In the genomic region with DNA sequence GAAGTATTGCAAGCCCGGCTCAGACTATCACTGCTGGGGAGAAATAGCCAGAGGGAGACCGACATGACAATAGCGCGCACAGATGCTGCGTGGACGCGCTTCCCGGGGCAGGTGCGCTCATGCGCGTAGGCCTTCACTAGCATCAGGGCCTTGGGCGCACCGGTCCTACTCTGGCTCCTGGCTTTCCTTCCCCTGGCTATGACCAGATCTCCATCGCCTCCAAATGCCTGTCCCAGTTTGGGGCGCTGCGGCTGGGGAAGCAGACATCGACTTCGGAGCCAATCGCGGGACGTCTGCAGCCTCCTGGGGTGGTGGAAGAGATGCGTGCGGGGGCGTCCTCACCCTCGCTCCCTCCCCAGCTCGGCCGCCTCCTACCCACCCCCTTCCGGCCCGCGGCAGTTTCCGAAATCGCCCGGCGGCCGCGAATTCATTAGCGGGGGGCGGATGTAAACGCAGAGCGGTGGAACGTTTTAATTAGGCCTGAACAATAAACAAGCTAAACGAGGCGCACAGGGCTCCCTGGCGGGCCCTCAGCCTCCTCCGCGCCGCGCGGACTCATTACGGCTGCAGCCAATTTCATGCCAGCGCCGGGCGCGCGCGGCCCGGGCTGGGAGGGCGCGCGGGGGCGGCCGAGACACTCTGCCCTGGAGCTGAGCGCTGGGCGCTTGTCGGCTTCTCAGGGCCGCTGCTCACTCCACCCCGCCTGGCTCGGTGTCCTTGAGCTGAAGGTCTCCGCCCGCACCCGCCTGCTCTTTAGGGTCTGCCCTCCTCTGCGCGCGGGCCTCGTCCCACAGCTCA, we compare ENCODE assay signal across 8 mouse cellular contexts. TPM values are rescaled to one million over a fixed set of nuclear protein-coding genes. Genes with fewer than 3 reads are reported as not detected.
DNase-seq lines count a peak whose midpoint lies in the region; ATAC-seq lines count a peak whose summit lies in the region.

No protein-coding gene starts in this region.

- ATAC-seq in kidney, embryonic 14.5 days (ENCODE audit: low FRiP score, low TSS enrichment) = peak; percentile 54
- ATAC-seq in forebrain, embryonic 12.5 days (ENCODE audit: low FRiP score) = peak; percentile 52
- ATAC-seq in midbrain, embryonic 13.5 days = peak; percentile 72
- peak; percentile 12; the same call in 1 of the 2 replicates for ATAC-seq in stomach, embryonic 15.5 days (ENCODE audit: insufficient read depth, low FRiP score, low read depth)

- H3K4me1 ChIP-seq in kidney, embryonic 14.5 days (ENCODE audit: control insufficient read depth, insufficient read depth, low read length) = peaks cover 16% of the 10 kb centered on the region
- peaks cover 55% of the 10 kb centered on the region for H3K4me1 ChIP-seq in forebrain, embryonic 12.5 days
- H3K4me1 ChIP-seq in midbrain, embryonic 13.5 days (replicated peaks) = peaks cover 57% of the 10 kb centered on the region
- peaks cover 14% of the 10 kb centered on the region for H3K4me1 ChIP-seq in stomach, embryonic 15.5 days

- no peak for DNase-seq in kidney, adult 8-10 months
- DNase-seq in brain, adult 2 months (ENCODE audit: low read depth, low spot score) = peak; percentile 93
- peak; percentile 40 to 44 for DNase-seq in heart, postnatal 36 days
- DNase-seq in layer of hippocampus, postnatal 25 days (ENCODE audit: extremely low spot score in 1 of 2, low spot score in 1 of 2) = peak; percentile 50 to 61

- H3K9me3 ChIP-seq in kidney, embryonic 14.5 days (ENCODE audit: control insufficient read depth, low read length) = no peaks in the 10 kb centered on the region
- no peaks in the 10 kb centered on the region for H3K9me3 ChIP-seq in forebrain, embryonic 12.5 days
- no peaks in the 10 kb centered on the region for H3K9me3 ChIP-seq in midbrain, embryonic 13.5 days
- no peaks in the 10 kb centered on the region for H3K9me3 ChIP-seq in stomach, embryonic 15.5 days

- peak overlapping the region; percentile 92 for H3K4me2 ChIP-seq in kidney, embryonic 14.5 days (replicated peaks; ENCODE audit: low read depth, low read length)
- peak overlapping the region; percentile 79 for H3K4me2 ChIP-seq in forebrain, embryonic 12.5 days
- peak overlapping the region; percentile 69 for H3K4me2 ChIP-seq in midbrain, embryonic 13.5 days (replicated peaks)
- H3K4me2 ChIP-seq in stomach, embryonic 15.5 days = peak overlapping the region; percentile 94

- no peaks in the 10 kb centered on the region for H3K36me3 ChIP-seq in kidney, embryonic 14.5 days (ENCODE audit: control insufficient read depth, insufficient read depth, low read length)
- no peaks in the 10 kb centered on the region for H3K36me3 ChIP-seq in forebrain, embryonic 12.5 days (replicated peaks)
- no peaks in the 10 kb centered on the region for H3K36me3 ChIP-seq in midbrain, embryonic 13.5 days
- H3K36me3 ChIP-seq in stomach, embryonic 15.5 days = no peaks in the 10 kb centered on the region

- H3K4me3 ChIP-seq in kidney, embryonic 14.5 days (ENCODE audit: low read length) = peak overlapping the region; percentile 45
- H3K4me3 ChIP-seq in forebrain, embryonic 12.5 days (replicated peaks) = peak overlapping the region; percentile 43
- peak overlapping the region; percentile 39 for H3K4me3 ChIP-seq in midbrain, embryonic 13.5 days (replicated peaks)
- H3K4me3 ChIP-seq in stomach, embryonic 15.5 days (replicated peaks) = peak overlapping the region; percentile 47

- 0 out of 2 replicates have a peak overlapping the region, but pooled peaks have one; percentile 3 for H3K27ac ChIP-seq in kidney, embryonic 14.5 days (ENCODE audit: low read depth, low read length)
- H3K27ac ChIP-seq in forebrain, embryonic 12.5 days = peak overlapping the region; percentile 87
- H3K27ac ChIP-seq in midbrain, embryonic 13.5 days = peak overlapping the region; percentile 99
- no peak overlapping the region for H3K27ac ChIP-seq in stomach, embryonic 15.5 days

- WGBS in kidney, embryonic 14.5 days = 1% methylated on average over 75 of the region's 75 CpGs
- under 1% methylated on average over 68 of the region's 75 CpGs for WGBS in forebrain, embryonic 12.5 days
- WGBS in midbrain, embryonic 13.5 days = under 1% methylated on average over 74 of the region's 75 CpGs
- WGBS in stomach, embryonic 15.5 days = under 1% methylated on average over 75 of the region's 75 CpGs

- intact Hi-C loops in heart, postnatal 36 days (cut with DNase I) = no loop called here

- H3K27me3 ChIP-seq in kidney, embryonic 14.5 days (ENCODE audit: control insufficient read depth, insufficient read depth, low read length) = peaks cover 54% of the 10 kb centered on the region
- peaks cover 96% of the 10 kb centered on the region for H3K27me3 ChIP-seq in forebrain, embryonic 12.5 days
- H3K27me3 ChIP-seq in midbrain, embryonic 13.5 days = peaks cover 50% of the 10 kb centered on the region
- peaks cover 78% of the 10 kb centered on the region for H3K27me3 ChIP-seq in stomach, embryonic 15.5 days (replicated peaks)

- H3K9ac ChIP-seq in kidney, embryonic 14.5 days (ENCODE audit: low read depth, low read length) = peak overlapping the region; percentile 61
- H3K9ac ChIP-seq in forebrain, embryonic 12.5 days = peak overlapping the region; percentile 60
- H3K9ac ChIP-seq in midbrain, embryonic 13.5 days (replicated peaks) = peak overlapping the region; percentile 75
- peak overlapping the region; percentile 29; the same call in 1 of the 2 replicates for H3K9ac ChIP-seq in stomach, embryonic 15.5 days

RNA-seq across cellular contexts. Expression of a gene that starts 24.7 kb away (rescaled TPM):
- 26.1 and 41.3 TPM in 2 replicates for polyA plus RNA-seq in kidney, embryonic 14.5 days (2014; fragmentation: Nextera tagmentation; extraction: Ambion mirVana)
- polyA plus RNA-seq in forebrain, embryonic 12.5 days (2016; fragmentation: Nextera tagmentation; extraction: Ambion mirVana) = 38.8 and 42.7 TPM in 2 replicates
- 100 to 1,000 TPM; 111 to 137 TPM for total RNA-seq in heart, postnatal 36 days (2021)
- 10 to 100 TPM; 85.8 to 91.4 TPM for total RNA-seq in layer of hippocampus, postnatal 25 days (2021)
- 41.9 and 51.1 TPM in 2 replicates for polyA plus RNA-seq in midbrain, embryonic 13.5 days (2015; fragmentation: Nextera tagmentation; extraction: Ambion mirVana)
- polyA plus RNA-seq in stomach, embryonic 15.5 days (2015; fragmentation: Nextera tagmentation; extraction: Ambion mirVana) = 29.9 and 33.5 TPM in 2 replicates

Comparison
In these comparisons a context has a peak if more than half of its experiments do, and no peak if none do; other contexts are left out.
1. ATAC-seq: peak in every context shown above with its lines; median percentile 72 in midbrain, embryonic 13.5 days; 54 in kidney, embryonic 14.5 days; 52 in forebrain, embryonic 12.5 days; 12 in stomach, embryonic 15.5 days.
2. DNase-seq: peak in brain, adult 2 months (single experiment), heart, postnatal 36 days (2 of 2) and layer of hippocampus, postnatal 25 days (2 of 2); none in kidney, adult 8-10 months (0 of 2).
3. Peak in every context shown above with its lines, with median percentiles within 50 percentile points of each other: H3K4me2 ChIP-seq, H3K4me3 ChIP-seq and H3K9ac ChIP-seq.